Mouse (Mus musculus): Measurements from ENCODE around the gene Adat3. TPM values are rescaled to one million over a fixed set of nuclear protein-coding genes. Genes with fewer than 3 reads are reported as not detected.

Adat3 gene
- polyA plus RNA-seq, 1 experiment from 2014 or later = 6.4 TPM

DNA sequence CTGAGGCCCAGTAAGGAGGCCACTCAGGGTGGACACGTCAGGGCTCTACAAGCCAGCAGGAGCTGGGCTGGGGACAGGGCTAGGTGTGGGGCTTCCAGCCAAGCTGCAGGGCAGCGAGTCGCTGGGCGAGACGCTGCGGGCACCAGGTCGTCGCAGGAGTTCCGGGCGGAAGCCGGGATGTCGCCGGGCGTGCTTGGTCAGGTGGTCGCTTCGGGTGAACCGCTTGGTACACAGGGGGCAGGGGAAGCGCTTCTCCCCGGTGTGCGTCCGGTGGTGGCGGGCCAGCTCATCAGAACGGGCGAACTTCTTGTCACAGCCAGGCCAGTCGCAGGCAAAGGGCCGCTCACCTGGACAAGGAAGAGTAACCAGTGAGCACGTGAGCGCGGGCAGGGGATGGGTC, 33.8 kb upstream of the Adat3 start:
- no peaks in the 10 kb centered on the region for H3K36me3 ChIP-seq (ENCODE audit: control insufficient read depth, insufficient read depth)
- no peaks in the 10 kb centered on the region for H3K27me3 ChIP-seq (replicated peaks; ENCODE audit: control insufficient read depth, insufficient read depth, low read length)
- H3K4me3 ChIP-seq (replicated peaks; ENCODE audit: low read length) = no peak overlapping the region
- H3K4me1 ChIP-seq (replicated peaks; ENCODE audit: control insufficient read depth, insufficient read depth, low read length) = peaks cover 42% of the 10 kb centered on the region
- H3K27ac ChIP-seq (ENCODE audit: low read length) = no peak overlapping the region
- H3K9ac ChIP-seq (replicated peaks; ENCODE audit: low read depth, low read length) = no peak overlapping the region
- H3K9me3 ChIP-seq (ENCODE audit: control insufficient read depth, low read length) = no peaks in the 10 kb centered on the region
- WGBS = 95% methylated on average over 29 of the region's 29 CpGs
- ATAC-seq = no peak
- H3K4me2 ChIP-seq (ENCODE audit: low read length) = no peak overlapping the region

DNA sequence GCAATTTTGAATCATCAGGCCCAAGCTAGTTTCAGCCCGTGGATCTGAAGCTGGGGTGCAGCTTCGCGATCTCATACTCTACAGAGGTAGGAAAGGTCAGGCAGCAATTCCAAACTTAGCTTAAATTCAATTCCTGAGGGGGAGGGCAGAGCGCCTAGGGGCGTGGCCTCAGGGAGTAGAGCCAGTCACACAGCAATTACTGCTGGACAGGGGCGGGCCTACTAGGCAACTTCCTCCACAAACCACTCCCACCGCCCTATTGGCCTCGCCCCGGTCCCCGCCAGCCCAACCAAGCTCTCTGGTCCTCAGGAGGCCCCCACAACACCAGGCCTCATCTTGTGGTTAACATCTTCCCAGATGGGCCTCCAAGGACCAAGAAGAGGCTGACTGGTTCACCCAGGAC, 33.0 kb upstream of the Adat3 start:
- ATAC-seq = no peak
- H3K27me3 ChIP-seq (replicated peaks; ENCODE audit: control insufficient read depth, insufficient read depth, low read length) = no peaks in the 10 kb centered on the region
- no peak overlapping the region for H3K27ac ChIP-seq (ENCODE audit: low read length)
- H3K36me3 ChIP-seq (ENCODE audit: control insufficient read depth, insufficient read depth) = no peaks in the 10 kb centered on the region
- H3K4me1 ChIP-seq (replicated peaks; ENCODE audit: control insufficient read depth, insufficient read depth, low read length) = peaks cover 48% of the 10 kb centered on the region
- H3K9me3 ChIP-seq (ENCODE audit: control insufficient read depth, low read length) = no peaks in the 10 kb centered on the region
- no peak overlapping the region for H3K4me3 ChIP-seq (replicated peaks; ENCODE audit: low read length)
- WGBS = 44% methylated on average over 10 of the region's 10 CpGs
- H3K4me2 ChIP-seq (ENCODE audit: low read length) = no peak overlapping the region
- H3K9ac ChIP-seq (replicated peaks; ENCODE audit: low read depth, low read length) = no peak overlapping the region

DNA sequence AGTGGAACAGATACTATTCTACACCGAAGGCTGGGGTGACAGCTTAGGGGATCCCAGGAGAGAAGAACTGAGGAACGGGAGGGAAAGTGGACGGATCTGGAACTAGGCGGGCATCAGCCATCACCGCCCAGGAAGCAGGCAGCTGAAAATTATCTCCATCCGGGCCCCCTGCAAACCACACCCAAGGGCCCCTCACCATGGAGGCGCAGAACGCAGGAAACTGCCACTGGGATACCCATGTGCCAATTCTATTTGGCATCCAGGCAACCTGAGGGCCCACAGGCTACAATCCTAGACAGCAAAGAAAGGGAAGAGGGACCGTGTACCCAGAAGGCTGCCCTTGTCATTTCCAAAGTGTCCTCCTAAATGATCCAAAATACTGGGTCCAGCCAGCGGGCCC, 32.3 kb upstream of the Adat3 start:
- Histone ChIP-seq H3K4me1 (replicated peaks; ENCODE audit: control insufficient read depth, insufficient read depth, low read length) (peaks cover 55% of the 10 kb centered on the region), H3K27ac (ENCODE audit: low read length) (0 out of 2 replicates have a peak overlapping the region, but pooled peaks have one; percentile 10), H3K4me3 (replicated peaks; ENCODE audit: low read length) (no peak overlapping the region)

DNA sequence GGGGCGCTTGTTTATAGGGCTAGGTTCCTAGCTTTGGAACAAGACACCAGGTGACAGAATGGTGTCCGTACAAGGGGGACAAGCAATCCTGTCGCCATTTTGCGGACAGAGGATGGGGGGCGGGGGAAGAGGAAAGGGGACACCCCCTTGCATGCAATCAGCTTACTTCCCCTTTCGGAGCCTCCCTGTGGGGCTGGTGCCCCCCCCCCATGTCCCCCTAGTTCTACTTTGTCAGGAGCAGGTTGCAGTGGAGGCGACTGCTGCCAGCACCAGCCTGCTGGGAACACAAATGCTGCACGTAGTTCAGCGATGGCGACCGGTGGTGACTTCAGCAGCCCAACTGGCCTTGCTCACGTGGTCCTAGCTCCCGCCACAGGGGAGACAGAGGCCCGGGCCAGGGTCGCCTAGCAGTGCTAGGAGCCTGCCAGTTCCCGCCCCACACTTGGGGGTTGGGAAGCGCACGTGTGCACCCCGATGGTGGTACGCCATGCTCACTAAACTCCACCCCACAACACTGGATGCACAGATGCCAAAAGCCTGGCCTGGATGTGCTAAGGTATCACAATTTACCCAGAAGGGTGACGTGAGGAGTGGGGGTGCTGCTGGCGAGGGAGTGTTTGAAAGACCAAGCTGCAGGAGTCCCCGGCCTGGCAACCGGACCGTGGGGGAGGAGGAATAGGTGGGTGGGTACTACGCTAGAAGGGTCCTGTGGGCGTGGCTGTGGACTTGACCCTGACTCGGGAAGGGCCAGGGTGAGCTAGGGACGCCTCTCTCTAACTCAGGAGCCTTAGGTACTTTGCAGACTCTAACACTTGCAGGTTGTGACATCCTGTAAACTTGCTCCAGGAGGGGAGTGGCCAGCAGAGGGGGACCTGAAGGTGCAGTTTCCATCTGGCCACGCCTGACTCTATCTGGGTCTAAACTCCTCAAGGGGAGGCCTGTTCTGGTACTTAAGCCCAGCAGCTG, 31.5 kb upstream of the Adat3 start:
- Histone ChIP-seq H3K9me3 (ENCODE audit: control insufficient read depth, low read length) (no peaks in the 10 kb centered on the region), H3K4me3 (replicated peaks; ENCODE audit: low read length) (peak overlapping the region; percentile 6; the same call in 1 of the 2 replicates), H3K27ac (ENCODE audit: low read length) (0 out of 2 replicates have a peak overlapping the region, but pooled peaks have one; percentile 10), H3K36me3 (ENCODE audit: control insufficient read depth, insufficient read depth) (no peaks in the 10 kb centered on the region), H3K4me2 (ENCODE audit: low read length) (peak overlapping the region; percentile 36), H3K27me3 (replicated peaks; ENCODE audit: control insufficient read depth, insufficient read depth, low read length) (no peaks in the 10 kb centered on the region), H3K4me1 (replicated peaks; ENCODE audit: control insufficient read depth, insufficient read depth, low read length) (peaks cover 58% of the 10 kb centered on the region), H3K9ac (replicated peaks; ENCODE audit: low read depth, low read length) (peak overlapping the region; percentile 46)
- WGBS = 17% methylated on average over 30 of the region's 30 CpGs
- ATAC-seq = no peak

More for the DNA sequence above, 32.3 kb upstream of the Adat3 start:
- ATAC-seq = no peak
- Histone ChIP-seq H3K4me2 (ENCODE audit: low read length) (no peak overlapping the region), H3K36me3 (ENCODE audit: control insufficient read depth, insufficient read depth) (no peaks in the 10 kb centered on the region), H3K27me3 (replicated peaks; ENCODE audit: control insufficient read depth, insufficient read depth, low read length) (no peaks in the 10 kb centered on the region), H3K9ac (replicated peaks; ENCODE audit: low read depth, low read length) (peak overlapping the region; percentile 46; the same call in 1 of the 2 replicates), H3K9me3 (ENCODE audit: control insufficient read depth, low read length) (no peaks in the 10 kb centered on the region)
- WGBS = 91% methylated on average over 10 of the region's 10 CpGs

DNA sequence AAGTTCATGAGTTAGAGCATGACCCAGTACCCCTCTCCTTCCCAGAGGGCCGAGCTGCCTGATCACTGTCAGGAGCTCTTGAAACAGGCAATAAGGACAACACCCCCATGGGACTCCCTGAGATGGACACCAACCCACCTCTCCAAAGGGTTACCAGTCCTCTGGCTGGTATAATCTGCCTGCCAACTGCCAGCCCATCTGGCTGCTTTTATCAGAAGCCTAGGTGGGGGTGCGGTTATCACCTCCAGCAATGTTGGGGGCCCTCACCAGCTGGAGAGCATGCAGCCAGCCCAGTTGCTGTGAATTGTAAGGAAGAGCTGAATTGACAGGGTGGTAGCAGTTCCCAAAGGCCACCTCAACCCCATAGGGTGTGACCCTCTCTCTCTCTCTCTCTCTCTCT, 30.2 kb upstream of the Adat3 start:
- H3K27ac ChIP-seq (ENCODE audit: low read length) = no peak overlapping the region
- no peaks in the 10 kb centered on the region for H3K27me3 ChIP-seq (replicated peaks; ENCODE audit: control insufficient read depth, insufficient read depth, low read length)
- no peak overlapping the region for H3K9ac ChIP-seq (replicated peaks; ENCODE audit: low read depth, low read length)
- H3K9me3 ChIP-seq (ENCODE audit: control insufficient read depth, low read length) = no peaks in the 10 kb centered on the region
- peaks cover 46% of the 10 kb centered on the region for H3K4me1 ChIP-seq (replicated peaks; ENCODE audit: control insufficient read depth, insufficient read depth, low read length)
- H3K36me3 ChIP-seq (ENCODE audit: control insufficient read depth, insufficient read depth) = no peaks in the 10 kb centered on the region
- 80% methylated on average over 2 of the region's 2 CpGs for WGBS
- H3K4me2 ChIP-seq (ENCODE audit: low read length) = no peak overlapping the region
- H3K4me3 ChIP-seq (replicated peaks; ENCODE audit: low read length) = no peak overlapping the region
- no peak for ATAC-seq

DNA sequence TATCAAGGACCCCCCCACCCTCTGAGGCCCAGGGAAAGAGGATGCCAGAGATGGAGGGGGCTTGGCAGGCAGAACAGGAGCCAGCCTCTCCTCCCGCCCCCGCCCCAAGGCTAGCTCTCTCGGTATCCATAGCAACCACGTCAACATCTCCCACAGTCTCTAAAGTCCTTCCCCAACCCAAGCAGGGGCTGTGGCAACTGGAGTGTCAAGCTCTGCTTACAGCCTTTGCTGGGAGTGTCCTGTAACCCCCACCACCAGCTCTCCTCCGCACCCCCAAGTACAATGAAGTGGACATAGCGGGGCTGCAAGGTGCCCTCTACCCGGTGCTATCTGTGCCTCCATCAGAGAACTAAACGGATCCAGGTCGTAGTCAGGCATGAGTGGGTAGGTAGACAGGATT, 28.7 kb upstream of the Adat3 start:
- H3K9ac ChIP-seq (replicated peaks; ENCODE audit: low read depth, low read length) = no peak overlapping the region
- no peak overlapping the region; the same call in 1 of the 2 replicates for H3K4me2 ChIP-seq (ENCODE audit: low read length)
- no peak overlapping the region for H3K27ac ChIP-seq (ENCODE audit: low read length)
- 61% methylated on average over 9 of the region's 9 CpGs for WGBS
- no peaks in the 10 kb centered on the region for H3K9me3 ChIP-seq (ENCODE audit: control insufficient read depth, low read length)
- no peak overlapping the region for H3K4me3 ChIP-seq (replicated peaks; ENCODE audit: low read length)
- ATAC-seq = no peak
- H3K4me1 ChIP-seq (replicated peaks; ENCODE audit: control insufficient read depth, insufficient read depth, low read length) = peaks cover 56% of the 10 kb centered on the region
- no peaks in the 10 kb centered on the region for H3K27me3 ChIP-seq (replicated peaks; ENCODE audit: control insufficient read depth, insufficient read depth, low read length)
- H3K36me3 ChIP-seq (ENCODE audit: control insufficient read depth, insufficient read depth) = no peaks in the 10 kb centered on the region

DNA sequence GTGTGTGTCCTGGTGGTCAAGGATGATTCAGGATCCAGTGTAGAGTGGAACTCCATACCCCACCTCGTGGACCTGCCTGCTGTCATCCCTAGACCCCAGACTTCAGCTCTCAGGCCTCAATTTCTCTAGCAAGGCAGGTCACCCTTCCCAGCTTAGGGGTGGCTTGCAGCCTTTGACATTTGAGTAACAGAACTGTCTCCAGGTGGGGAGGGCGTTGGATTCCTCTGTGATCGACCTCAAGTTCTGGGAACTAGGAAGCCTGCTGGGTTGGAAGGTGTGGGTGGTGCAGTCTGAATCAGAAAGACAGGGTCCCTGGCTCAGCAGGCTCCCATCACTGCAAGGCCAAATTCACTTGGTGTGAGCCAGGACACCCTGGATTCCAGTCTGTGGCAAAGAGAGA, 27.8 kb upstream of the Adat3 start:
- H3K9me3 ChIP-seq (ENCODE audit: control insufficient read depth, low read length) = no peaks in the 10 kb centered on the region
- no peak overlapping the region for H3K27ac ChIP-seq (ENCODE audit: low read length)
- peaks cover 56% of the 10 kb centered on the region for H3K4me1 ChIP-seq (replicated peaks; ENCODE audit: control insufficient read depth, insufficient read depth, low read length)
- WGBS = 87% methylated on average over 3 of the region's 3 CpGs
- no peaks in the 10 kb centered on the region for H3K36me3 ChIP-seq (ENCODE audit: control insufficient read depth, insufficient read depth)
- no peak overlapping the region for H3K4me2 ChIP-seq (ENCODE audit: low read length)
- H3K27me3 ChIP-seq (replicated peaks; ENCODE audit: control insufficient read depth, insufficient read depth, low read length) = no peaks in the 10 kb centered on the region
- H3K4me3 ChIP-seq (replicated peaks; ENCODE audit: low read length) = no peak overlapping the region
- no peak overlapping the region for H3K9ac ChIP-seq (replicated peaks; ENCODE audit: low read depth, low read length)
- no peak for ATAC-seq

DNA sequence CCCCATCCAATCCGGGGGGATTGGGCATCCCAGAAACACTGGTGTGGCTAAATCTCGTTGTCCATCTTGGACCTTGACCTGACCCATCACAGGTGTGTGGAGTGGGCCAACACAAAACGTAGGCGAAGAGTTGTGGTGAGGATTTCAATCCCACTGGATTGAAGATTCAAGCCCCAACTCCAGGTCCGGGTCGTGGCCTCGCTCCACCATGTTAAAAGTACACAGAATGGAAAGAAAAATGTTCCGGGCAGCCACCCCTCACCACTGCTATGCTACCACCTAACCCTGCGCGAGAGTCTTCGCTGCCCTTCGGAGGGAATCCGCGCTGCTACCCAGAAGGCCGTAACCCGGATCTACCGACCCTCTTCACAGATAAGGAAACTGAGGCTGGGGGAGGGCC, 26.8 kb upstream of the Adat3 start:
- H3K4me3 ChIP-seq (replicated peaks; ENCODE audit: low read length) = peak overlapping the region; percentile 70
- no peak overlapping the region for H3K27ac ChIP-seq (ENCODE audit: low read length)
- 19% methylated on average over 17 of the region's 17 CpGs for WGBS
- peaks cover 51% of the 10 kb centered on the region for H3K4me1 ChIP-seq (replicated peaks; ENCODE audit: control insufficient read depth, insufficient read depth, low read length)
- H3K9ac ChIP-seq (replicated peaks; ENCODE audit: low read depth, low read length) = peak overlapping the region; percentile 65
- no peak for ATAC-seq
- H3K27me3 ChIP-seq (replicated peaks; ENCODE audit: control insufficient read depth, insufficient read depth, low read length) = no peaks in the 10 kb centered on the region
- H3K4me2 ChIP-seq (ENCODE audit: low read length) = peak overlapping the region; percentile 87
- no peaks in the 10 kb centered on the region for H3K36me3 ChIP-seq (ENCODE audit: control insufficient read depth, insufficient read depth)
- no peaks in the 10 kb centered on the region for H3K9me3 ChIP-seq (ENCODE audit: control insufficient read depth, low read length)

DNA sequence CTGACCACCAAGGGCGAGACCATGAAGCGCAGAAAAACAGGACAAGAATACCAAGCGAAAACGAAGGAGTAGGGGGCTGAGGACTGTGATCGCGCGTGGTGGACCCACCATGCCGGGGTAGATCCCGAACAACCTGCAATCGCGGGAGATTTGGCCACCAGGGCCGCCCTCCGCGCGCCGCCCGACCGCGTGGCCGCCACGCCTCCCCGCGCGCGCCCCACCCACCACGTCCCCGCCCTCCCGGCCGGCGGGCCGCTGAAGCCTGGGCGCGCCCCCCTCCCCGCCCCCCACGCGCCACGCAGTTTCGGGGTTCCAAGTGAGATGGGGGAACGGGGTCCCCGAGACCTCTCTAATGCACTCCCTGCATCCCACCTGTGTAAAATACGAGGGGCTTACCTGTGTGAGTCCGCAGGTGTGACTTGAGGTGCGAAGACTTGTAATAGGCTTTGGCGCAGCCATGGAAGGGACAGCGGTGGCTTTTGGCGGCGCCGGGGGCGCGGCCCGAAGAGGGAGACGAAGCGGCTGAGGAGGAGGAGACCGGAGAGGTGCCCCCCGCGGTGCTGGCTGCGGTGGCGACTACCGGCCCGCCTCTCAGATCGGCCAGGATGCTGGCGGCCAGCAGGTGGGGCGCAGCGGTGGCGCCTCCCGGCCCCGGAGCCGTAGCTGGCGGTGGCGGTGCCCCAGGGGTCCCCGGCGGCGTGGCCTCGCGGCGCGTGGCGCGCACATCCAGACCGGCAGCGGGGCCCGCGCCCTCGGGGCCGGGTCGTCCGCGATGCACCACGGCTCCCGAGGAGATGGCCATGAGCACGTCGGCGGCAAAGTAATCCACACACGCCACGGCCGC, 26.1 kb upstream of the Adat3 start:
- Histone ChIP-seq H3K4me2 (ENCODE audit: low read length) (peak overlapping the region; percentile 87), H3K9ac (replicated peaks; ENCODE audit: low read depth, low read length) (peak overlapping the region; percentile 65), H3K9me3 (ENCODE audit: control insufficient read depth, low read length) (no peaks in the 10 kb centered on the region), H3K4me1 (replicated peaks; ENCODE audit: control insufficient read depth, insufficient read depth, low read length) (peaks cover 44% of the 10 kb centered on the region), H3K27me3 (replicated peaks; ENCODE audit: control insufficient read depth, insufficient read depth, low read length) (no peaks in the 10 kb centered on the region), H3K4me3 (replicated peaks; ENCODE audit: low read length) (peak overlapping the region; percentile 70), H3K36me3 (ENCODE audit: control insufficient read depth, insufficient read depth) (no peaks in the 10 kb centered on the region), H3K27ac (ENCODE audit: low read length) (peak overlapping the region; percentile 89)
- ATAC-seq = peak; percentile 0; the same call in 1 of the 2 replicates
- WGBS = 0% methylated on average over 82 of the region's 96 CpGs
